Mouse (Mus musculus) intestine, postnatal 0 days (tissue): Measurements from ENCODE around the gene Col2a1. TPM values are rescaled to one million over a fixed set of nuclear protein-coding genes. Genes with fewer than 3 reads are reported as not detected.

Source experiments
- ATAC-seq: fragments of 200-750 bp; cut with Nextera tagmentation; 2 replicates; pipeline ENCODE4 v1.8.0; 2017; ENCODE audit warnings: mild to moderate bottlenecking, moderate TSS enrichment, moderate library complexity
- H3K27ac ChIP-seq: fragments of 300-500 bp; sonication (generic); 2 replicates; pipeline ENCODE4 v1.5.1; 2014; ENCODE audit warnings: mild to moderate bottlenecking, low read depth, low read length, moderate library complexity
- H3K27me3 ChIP-seq: fragments of 300-500 bp; sonication (generic); replicated peaks from 2 replicates; pipeline ENCODE4 v1.6.1; 2014; ENCODE audit warnings: low read length, mixed read lengths; ENCODE audit not compliant: control insufficient read depth, insufficient read depth
- H3K36me3 ChIP-seq: fragments of 300-500 bp; sonication (generic); 2 replicates; pipeline ENCODE4 v1.6.1; 2014; ENCODE audit warnings: mild to moderate bottlenecking, moderate library complexity; ENCODE audit not compliant: control insufficient read depth, insufficient read depth
- H3K4me1 ChIP-seq: fragments of 300-500 bp; sonication (generic); replicated peaks from 2 replicates; pipeline ENCODE4 v1.6.1; 2014; ENCODE audit warnings: antibody characterized with exemption, low read length, mixed read lengths; ENCODE audit not compliant: control insufficient read depth, insufficient read depth
- H3K4me2 ChIP-seq: fragments of 300-500 bp; sonication (generic); replicated peaks from 2 replicates; pipeline ENCODE4 v1.6.1; 2014; ENCODE audit warnings: low read depth, mild to moderate bottlenecking, moderate library complexity
- H3K4me3 ChIP-seq: fragments of 300-500 bp; sonication (generic); 2 replicates; pipeline ENCODE4 v1.5.1; 2014; ENCODE audit warnings: low read depth, low read length
- H3K9ac ChIP-seq: fragments of 300-500 bp; sonication (generic); 2 replicates; pipeline ENCODE4 v1.6.1; 2014; ENCODE audit warnings: mild to moderate bottlenecking, low read depth, low read length
- H3K9me3 ChIP-seq: fragments of 300-500 bp; sonication (generic); 2 replicates; pipeline ENCODE4 v1.6.1; 2016; ENCODE audit warnings: mixed run types; ENCODE audit not compliant: control insufficient read depth
- CTCF ChIP-seq: sonication (generic); IDR thresholded peaks from 2 replicates; pipeline ENCODE4 v1.5.1; 2016; ENCODE audit warnings: low read depth, mild to moderate bottlenecking, control low read depth, antibody characterized with exemption, moderate library complexity
- WGBS: fragments of 180-500 bp; shearing (Covaris S2); extraction: QIAGEN DNeasy Blood & Tissue Kit; methylation state at CpG from one replicate; pipeline ENCODE4 v1.1.7; 2014; 5-methylcytosine and 5-hydroxymethylcytosine counted together
- polyA plus RNA-seq: library from polyadenylated mRNA; unstranded; fragments of >200 nt; fragmentation: Nextera tagmentation; extraction: Ambion mirVana; gene quantifications from 2 replicates; pipeline ENCODE4 v1.2.1, GENCODE M21; 2015

The Col2a1 gene
- polyA plus RNA-seq, 1 experiment from 2014 or later: 0.09 TPM

- no peak overlapping the region for H3K27ac ChIP-seq
- H3K4me3 ChIP-seq: no peak overlapping the region
- ATAC-seq: no peak
- WGBS: 5% methylated on average over 6 of the region's 6 CpGs
- no peaks in the 10 kb centered on the region for H3K27me3 ChIP-seq
- H3K36me3 ChIP-seq: no peaks in the 10 kb centered on the region
- no peak overlapping the region for H3K9ac ChIP-seq
- no peak overlapping the region for H3K4me2 ChIP-seq
- no peaks in the 10 kb centered on the region for H3K9me3 ChIP-seq
- no peaks in the 10 kb centered on the region for H3K4me1 ChIP-seq
- no peak for TF ChIP-seq CTCF
Observed at GRCm38 (mm10) chr15:97990124-97990523, 14.4 kb downstream of the Col2a1 start.

DNA sequence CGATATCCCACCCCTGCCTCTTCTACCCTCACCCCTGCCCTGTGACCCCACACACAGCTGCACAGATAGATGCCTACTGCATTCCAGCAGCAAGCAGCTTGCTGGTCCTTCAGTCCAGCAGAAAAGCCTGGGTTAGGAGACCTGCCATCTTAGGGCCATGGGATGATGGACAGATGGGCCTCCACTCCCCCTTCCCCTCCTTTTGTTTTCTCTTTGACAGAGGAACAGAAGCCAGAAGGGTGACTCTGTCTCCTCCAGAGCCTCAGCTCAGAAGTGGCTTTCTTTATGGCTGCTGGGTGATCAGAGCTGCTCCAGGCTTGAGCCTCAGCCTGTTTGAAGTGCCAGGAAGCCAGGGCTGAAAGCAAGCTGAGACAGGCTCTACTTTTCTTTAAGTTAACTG lies 15.0 kb downstream of the Col2a1 start:
- Histone ChIP-seq H3K9me3 (no peaks in the 10 kb centered on the region), H3K4me1 (no peaks in the 10 kb centered on the region), H3K36me3 (no peaks in the 10 kb centered on the region), H3K27me3 (no peaks in the 10 kb centered on the region), H3K9ac (no peak overlapping the region), H3K4me2 (no peak overlapping the region), H3K27ac (no peak overlapping the region), H3K4me3 (no peak overlapping the region)
- no peak for ATAC-seq
- TF ChIP-seq CTCF: no peak
- 88% methylated on average over 1 of the region's 1 CpGs for WGBS

DNA sequence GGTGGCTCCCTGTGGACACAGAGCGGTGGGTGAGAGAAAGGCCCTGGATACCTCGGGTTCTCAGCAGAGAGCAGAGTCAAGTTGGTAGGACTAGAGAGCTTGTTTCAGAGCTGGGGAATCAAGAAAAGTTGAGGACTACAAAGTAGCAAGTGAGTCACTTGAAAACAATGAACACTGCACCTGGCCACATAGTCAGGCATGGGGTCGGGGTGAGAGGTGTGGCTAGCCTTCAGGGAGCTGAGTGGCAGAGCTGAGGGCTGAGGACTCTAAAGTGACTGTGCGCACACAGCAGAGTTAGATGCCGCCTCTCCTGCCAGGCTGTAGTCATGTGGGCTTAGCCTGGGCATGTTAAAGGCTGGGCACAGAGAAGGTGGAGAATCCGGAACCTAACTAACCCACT lies 22.9 kb downstream of the Col2a1 start:
- no peaks in the 10 kb centered on the region for H3K4me1 ChIP-seq
- H3K4me3 ChIP-seq: no peak overlapping the region
- H3K4me2 ChIP-seq: no peak overlapping the region
- TF ChIP-seq CTCF: no peak
- no peak overlapping the region for H3K9ac ChIP-seq
- H3K27me3 ChIP-seq: no peaks in the 10 kb centered on the region
- no peak overlapping the region for H3K27ac ChIP-seq
- no peaks in the 10 kb centered on the region for H3K9me3 ChIP-seq
- no peak for ATAC-seq
- WGBS: 79% methylated on average over 6 of the region's 6 CpGs
- H3K36me3 ChIP-seq: no peaks in the 10 kb centered on the region

GRCm38 (mm10) chr15:97973248-97974005 lies 31.1 kb downstream of the Col2a1 start:
- Histone ChIP-seq H3K4me3 (no peak overlapping the region), H3K36me3 (no peaks in the 10 kb centered on the region), H3K27me3 (no peaks in the 10 kb centered on the region), H3K9me3 (no peaks in the 10 kb centered on the region), H3K4me1 (no peaks in the 10 kb centered on the region), H3K27ac (no peak overlapping the region), H3K9ac (no peak overlapping the region), H3K4me2 (no peak overlapping the region)
- 39% methylated on average over 11 of the region's 11 CpGs for WGBS
- peak; percentile 66 for ATAC-seq
- no peak for TF ChIP-seq CTCF

GRCm38 (mm10) chr15:97972580-97972979 lies 31.9 kb downstream of the Col2a1 start:
- no peak for TF ChIP-seq CTCF
- Histone ChIP-seq H3K27me3 (no peaks in the 10 kb centered on the region), H3K4me2 (no peak overlapping the region), H3K9me3 (no peaks in the 10 kb centered on the region), H3K9ac (no peak overlapping the region), H3K36me3 (no peaks in the 10 kb centered on the region), H3K4me1 (no peaks in the 10 kb centered on the region), H3K27ac (no peak overlapping the region), H3K4me3 (no peak overlapping the region)
- 90% methylated on average over 6 of the region's 6 CpGs for WGBS
- no peak for ATAC-seq

- WGBS: 46% methylated on average over 6 of the region's 6 CpGs
- TF ChIP-seq CTCF: peak; percentile 79
- Histone ChIP-seq H3K27me3 (no peaks in the 10 kb centered on the region), H3K4me2 (no peak overlapping the region), H3K9ac (no peak overlapping the region), H3K4me1 (no peaks in the 10 kb centered on the region), H3K4me3 (no peak overlapping the region), H3K36me3 (no peaks in the 10 kb centered on the region; the same call in 1 of the 2 replicates), H3K27ac (no peak overlapping the region), H3K9me3 (no peaks in the 10 kb centered on the region)
- no peak for ATAC-seq
Observed at GRCm38 (mm10) chr15:97970299-97970698, 34.2 kb downstream of the Col2a1 start.
